Comparison of ENCODE assay signal across 26 mouse cellular contexts in the genomic region with DNA sequence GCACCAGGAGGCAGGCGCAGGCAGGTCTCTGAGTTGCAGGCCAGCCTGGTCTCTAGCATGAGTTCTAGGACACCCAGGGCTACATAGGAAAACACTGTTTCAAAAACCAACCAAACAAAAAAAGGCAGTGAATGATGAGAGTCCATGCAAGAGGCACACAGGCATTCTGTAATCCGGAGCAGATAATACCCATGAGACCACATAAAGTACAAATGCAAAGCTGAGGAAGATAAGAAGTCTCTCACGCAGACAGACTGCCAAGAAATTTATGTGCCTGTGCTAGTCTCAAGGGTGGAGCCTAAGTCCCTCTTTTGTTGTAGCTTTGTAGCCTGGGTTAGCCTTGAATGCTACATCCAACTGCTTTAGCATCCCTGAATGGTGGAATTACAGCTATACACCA.
"Had no signal": no experiment of that assay in that cellular context is flagged by ENCODE, and none has a peak within 500 bp of the region (broad histone marks: within the 10 kb centered on the region; RNA-seq: fewer than 3 reads in every experiment).

No protein-coding gene starts in this region.

- H3K4me2 ChIP-seq: heart, embryonic 12.5 days; hindbrain, embryonic 12.5 days; hindbrain, embryonic 14.5 days; intestine, embryonic 15.5 days; limb, embryonic 13.5 days; limb, embryonic 15.5 days; liver, embryonic 12.5 days had no signal

- H3K27me3 ChIP-seq: heart, embryonic 12.5 days; hindbrain, embryonic 12.5 days; intestine, embryonic 15.5 days; limb, embryonic 13.5 days; limb, embryonic 15.5 days; liver, embryonic 12.5 days had no signal

- DNase-seq: gastrocnemius, adult 2 months; gastrocnemius, postnatal 10 days; gastrocnemius, postnatal 25 days; heart, adult 18-20 months; heart, postnatal 10 days; heart, postnatal 4 days; kidney, adult 18-20 months; kidney, adult 8-10 months; kidney, postnatal 10 days; kidney, postnatal 25 days; kidney, postnatal 4 days; layer of hippocampus, adult 9-11 months; layer of hippocampus, postnatal 36 days; left cerebral cortex, postnatal 4 days had no signal

- H3K9ac ChIP-seq: heart, embryonic 12.5 days; hindbrain, embryonic 12.5 days; hindbrain, embryonic 14.5 days; intestine, embryonic 15.5 days; limb, embryonic 13.5 days; limb, embryonic 15.5 days; liver, embryonic 12.5 days had no signal

- H3K4me1 ChIP-seq: heart, embryonic 10.5 days; hindbrain, embryonic 10.5 days; hindbrain, embryonic 12.5 days; intestine, embryonic 15.5 days; limb, embryonic 13.5 days; limb, embryonic 15.5 days had no signal

- H3K27ac ChIP-seq: gastrocnemius, adult 2 months; heart, embryonic 10.5 days; hindbrain, embryonic 10.5 days; hindbrain, embryonic 12.5 days; hindbrain, embryonic 14.5 days; intestine, embryonic 15.5 days; layer of hippocampus, adult 2 months; limb, embryonic 13.5 days; limb, embryonic 15.5 days; liver, embryonic 12.5 days had no signal

- H3K9me3 ChIP-seq: heart, embryonic 10.5 days; heart, embryonic 12.5 days; hindbrain, embryonic 10.5 days; hindbrain, embryonic 12.5 days; intestine, embryonic 15.5 days; limb, embryonic 13.5 days; limb, embryonic 15.5 days; liver, embryonic 12.5 days had no signal

- ATAC-seq: hindbrain, embryonic 16.5 days; inflammation-experienced regulatory T-cells, adult 6 months; intestine, embryonic 15.5 days; liver, embryonic 12.5 days had no signal

- H3K4me3 ChIP-seq: gastrocnemius, adult 2 months; heart, embryonic 10.5 days; heart, embryonic 12.5 days; hindbrain, embryonic 10.5 days; hindbrain, embryonic 12.5 days; intestine, embryonic 15.5 days; layer of hippocampus, adult 2 months; limb, embryonic 13.5 days; limb, embryonic 15.5 days; liver, embryonic 12.5 days had no signal
